Mouse (Mus musculus): ENCODE measurements at regions not wholly inside any gene's neighbourhood (a gene's known extent, or its start where the extent isn't known, plus 50 kb on each side); places are given as distances from the start of the nearest gene placed in this dataset.

- no peak for DNase-seq (ENCODE audit: low read depth)
Observed at GRCm38 (mm10) chr1:193541281-193541680, 171.2 kb upstream of the Camk1g start.

- DNase-seq (ENCODE audit: low read depth) = no peak
Observed at GRCm38 (mm10) chr1:193540486-193540885, 170.4 kb upstream of the Camk1g start.

- no peak for DNase-seq (ENCODE audit: low read depth)
Observed at GRCm38 (mm10) chr1:193539261-193539660, 169.2 kb upstream of the Camk1g start.

- DNase-seq (ENCODE audit: low read depth) = no peak
Observed at GRCm38 (mm10) chr1:193538425-193538824, 168.3 kb upstream of the Camk1g start.

GRCm38 (mm10) chr1:193537616-193538015 is 167.5 kb upstream of the Camk1g start:
- no peak for DNase-seq (ENCODE audit: low read depth)

GRCm38 (mm10) chr1:193536552-193536951 is 166.5 kb upstream of the Camk1g start:
- DNase-seq (ENCODE audit: low read depth) = no peak

- DNase-seq (ENCODE audit: low read depth) = no peak
Observed at GRCm38 (mm10) chr1:193534449-193534848, 164.4 kb upstream of the Camk1g start.

- DNase-seq (ENCODE audit: low read depth) = no peak
Observed at GRCm38 (mm10) chr1:193526501-193526900, 156.4 kb upstream of the Camk1g start.

- no peak for DNase-seq (ENCODE audit: low read depth)
Observed at GRCm38 (mm10) chr1:193522007-193522406, 151.9 kb upstream of the Camk1g start.

GRCm38 (mm10) chr1:193518840-193519239 is 148.7 kb upstream of the Camk1g start:
- DNase-seq (ENCODE audit: low read depth) = no peak

GRCm38 (mm10) chr1:193517968-193518367 is 147.9 kb upstream of the Camk1g start:
- DNase-seq (ENCODE audit: low read depth) = no peak

- no peak for DNase-seq (ENCODE audit: low read depth)
Observed at GRCm38 (mm10) chr1:193517293-193517692, 147.2 kb upstream of the Camk1g start.

GRCm38 (mm10) chr1:193516395-193516794 is 146.3 kb upstream of the Camk1g start:
- no peak for DNase-seq (ENCODE audit: low read depth)

GRCm38 (mm10) chr1:193513929-193514710 is 144.0 kb upstream of the Camk1g start:
- DNase-seq (ENCODE audit: low read depth) = no peak

- no peak for DNase-seq (ENCODE audit: low read depth)
Observed at GRCm38 (mm10) chr1:193510066-193510793, 140.1 kb upstream of the Camk1g start.

GRCm38 (mm10) chr1:193508271-193508670 is 138.2 kb upstream of the Camk1g start:
- no peak for DNase-seq (ENCODE audit: low read depth)

- DNase-seq (ENCODE audit: low read depth) = no peak
Observed at GRCm38 (mm10) chr1:193506991-193507390, 136.9 kb upstream of the Camk1g start.

GRCm38 (mm10) chr1:193505381-193505780 is 135.3 kb upstream of the Camk1g start:
- no peak for DNase-seq (ENCODE audit: low read depth)

GRCm38 (mm10) chr1:193504611-193505010 is 134.5 kb upstream of the Camk1g start:
- no peak for DNase-seq (ENCODE audit: low read depth)

GRCm38 (mm10) chr1:193503624-193504325 is 133.7 kb upstream of the Camk1g start:
- no peak for DNase-seq (ENCODE audit: low read depth)

- DNase-seq (ENCODE audit: low read depth) = no peak
Observed at GRCm38 (mm10) chr1:193496265-193497183, 126.4 kb upstream of the Camk1g start.
